Mouse (Mus musculus) urinary bladder, postnatal 36 days (tissue): Measurements from ENCODE around the gene Itk.

ENCODE experiments used
- DNase-seq, 2 experiments: peaks; one replicate each; pipeline ENCODE4 v3.0.0; 2022; ENCODE audit warnings: low spot score in 2 of 2, mixed read lengths in 1 of 2

Itk gene

GRCm38 (mm10) chr11:46360991-46361665, 28.2 kb downstream of the Itk start:
- DNase-seq: no peak

- no peak for DNase-seq
These were observed 30.9 kb downstream of the Itk start for GRCm38 (mm10) chr11:46358369-46358768.

GRCm38 (mm10) chr11:46349681-46350410, 39.5 kb downstream of the Itk start:
- no peak for DNase-seq

GRCm38 (mm10) chr11:46348416-46348815, 40.9 kb downstream of the Itk start:
- no peak for DNase-seq

GRCm38 (mm10) chr11:46347756-46348155, 41.6 kb downstream of the Itk start:
- no peak for DNase-seq

- DNase-seq: no peak
These were observed 45.3 kb downstream of the Itk start for GRCm38 (mm10) chr11:46343886-46344546.

GRCm38 (mm10) chr11:46341960-46342359, 47.4 kb downstream of the Itk start:
- DNase-seq: no peak

- DNase-seq: no peak
These were observed 53.3 kb downstream of the Itk start for GRCm38 (mm10) chr11:46336020-46336419.

GRCm38 (mm10) chr11:46332217-46332616, 57.1 kb downstream of the Itk start:
- no peak for DNase-seq

- DNase-seq: no peak
These were observed 62.9 kb downstream of the Itk start for GRCm38 (mm10) chr11:46326271-46327015.

GRCm38 (mm10) chr11:46321559-46321958, 67.8 kb downstream of the Itk start:
- no peak for DNase-seq

GRCm38 (mm10) chr11:46314534-46314933, 74.8 kb downstream of the Itk start:
- no peak for DNase-seq

GRCm38 (mm10) chr11:46313851-46314250, 75.5 kb downstream of the Itk start:
- no peak for DNase-seq

GRCm38 (mm10) chr11:46312523-46313035, 76.7 kb downstream of the Itk start, which contains the start of gene Cyfip2:
Gene Cyfip2, minus strand, starts transcription at chr11:46312859.
- DNase-seq: no peak

GRCm38 (mm10) chr11:46311703-46312522, 77.4 kb downstream of the Itk start:
- DNase-seq: peak; percentile 7 to 20

GRCm38 (mm10) chr11:46311181-46311702, 78.1 kb downstream of the Itk start:
- DNase-seq: no peak

- no peak for DNase-seq
These were observed 78.7 kb downstream of the Itk start for GRCm38 (mm10) chr11:46310647-46311063.

GRCm38 (mm10) chr11:46309808-46310555, 79.3 kb downstream of the Itk start:
- DNase-seq: no peak

GRCm38 (mm10) chr11:46309111-46309741, 80.1 kb downstream of the Itk start:
- DNase-seq: no peak
